Mouse (Mus musculus) inflammation-experienced regulatory T-cells, adult 6 months (primary cell): Measurements from ENCODE around the gene Kmt2e. TPM values are rescaled to one million over a fixed set of nuclear protein-coding genes. Genes with fewer than 3 reads are reported as not detected.

Source experiments
- ATAC-seq: one replicate; pipeline ENCODE4 v1.8.0; 2017
- polyA plus RNA-seq, 3 experiments: library from polyadenylated mRNA; unstranded; fragments of 100-300 nt; shearing (Covaris generic); gene quantifications; one replicate each; pipeline ENCODE4 v1.2.1; 2017

Gene Kmt2e
- 100 to 1,000 TPM; 200 to 243 (median 210) TPM for polyA plus RNA-seq

- peak; percentile 28 for ATAC-seq
Observed at GRCm38 (mm10) chr5:23433720-23434597, at the start of gene Kmt2e. Gene Kmt2e (plus strand): TSS chr5:23434441.

GRCm38 (mm10) chr5:23385136-23385535, 49.1 kb upstream of the Kmt2e start:
- no peak for ATAC-seq

- ATAC-seq: no peak
Observed at GRCm38 (mm10) chr5:23385763-23386217, 48.5 kb upstream of the Kmt2e start.

GRCm38 (mm10) chr5:23386562-23387312, 47.5 kb upstream of the Kmt2e start:
- ATAC-seq: peak; percentile 91

- peak; percentile 2 for ATAC-seq
Observed at GRCm38 (mm10) chr5:23387313-23387666, 47.0 kb upstream of the Kmt2e start.

- no peak for ATAC-seq
Observed at GRCm38 (mm10) chr5:23388091-23388490, 46.1 kb upstream of the Kmt2e start.

GRCm38 (mm10) chr5:23389601-23390305, 44.5 kb upstream of the Kmt2e start:
- no peak for ATAC-seq

- no peak for ATAC-seq
Observed at GRCm38 (mm10) chr5:23391714-23392113, 42.5 kb upstream of the Kmt2e start.

- no peak for ATAC-seq
Observed at GRCm38 (mm10) chr5:23393870-23394269, 40.4 kb upstream of the Kmt2e start.

- peak; percentile 14 for ATAC-seq
Observed at GRCm38 (mm10) chr5:23394366-23395145, 39.7 kb upstream of the Kmt2e start.

GRCm38 (mm10) chr5:23395721-23396120, 38.5 kb upstream of the Kmt2e start:
- ATAC-seq: no peak

- ATAC-seq: no peak
Observed at GRCm38 (mm10) chr5:23396756-23397155, 37.5 kb upstream of the Kmt2e start.

- ATAC-seq: no peak
Observed at GRCm38 (mm10) chr5:23400156-23400555, 34.1 kb upstream of the Kmt2e start.

- no peak for ATAC-seq
Observed at GRCm38 (mm10) chr5:23400868-23401267, 33.4 kb upstream of the Kmt2e start.

GRCm38 (mm10) chr5:23401368-23401767, 32.9 kb upstream of the Kmt2e start:
- ATAC-seq: no peak

- ATAC-seq: no peak
Observed at GRCm38 (mm10) chr5:23401999-23402398, 32.2 kb upstream of the Kmt2e start.

GRCm38 (mm10) chr5:23403161-23403560, 31.1 kb upstream of the Kmt2e start:
- no peak for ATAC-seq

GRCm38 (mm10) chr5:23405666-23406404, 28.4 kb upstream of the Kmt2e start:
- ATAC-seq: no peak

- no peak for ATAC-seq
Observed at GRCm38 (mm10) chr5:23406405-23406745, 27.9 kb upstream of the Kmt2e start.

- ATAC-seq: no peak
Observed at GRCm38 (mm10) chr5:23408106-23408505, 26.1 kb upstream of the Kmt2e start.

- ATAC-seq: no peak
Observed at GRCm38 (mm10) chr5:23410040-23410717, 24.1 kb upstream of the Kmt2e start.
